Mouse (Mus musculus): ENCODE data around the gene Trhr2. TPM values are rescaled to one million over a fixed set of nuclear protein-coding genes. Genes with fewer than 3 reads are reported as not detected.

Gene Trhr2
- polyA plus RNA-seq (2015; fragmentation: Nextera tagmentation; extraction: Ambion mirVana), result 0.39 and 0.60 TPM in 2 replicates

- H3K4me2 ChIP-seq (ENCODE audit: low read length), result no peak within 1 kb of the TSS
- H3K9me3 ChIP-seq (ENCODE audit: control insufficient read depth, low read length), result no peaks in the 10 kb centered on the region
- WGBS, result 77% methylated on average over 7 of the region's 7 CpGs
- H3K4me3 ChIP-seq (ENCODE audit: low read length), result no peak within 1 kb of the TSS
- H3K27me3 ChIP-seq (replicated peaks; ENCODE audit: control insufficient read depth, insufficient read depth, low read length), result peaks cover 3% of the 10 kb centered on the region
- ATAC-seq, result no peak
- H3K4me1 ChIP-seq (ENCODE audit: control insufficient read depth, insufficient read depth, low read depth, low read length), result no peaks in the 10 kb centered on the region
- no peaks in the 10 kb centered on the region for H3K36me3 ChIP-seq (ENCODE audit: control insufficient read depth, insufficient read depth, low read length)
- no peak within 1 kb of the TSS for H3K9ac ChIP-seq (ENCODE audit: low read depth, low read length)
- no peak within 1 kb of the TSS for H3K27ac ChIP-seq (ENCODE audit: low read depth, low read length)
Observed at GRCm38 (mm10) chr8:122360696-122361416, at the start of gene Trhr2. Trhr2 (minus strand) TSS chr8:122360746.

DNA sequence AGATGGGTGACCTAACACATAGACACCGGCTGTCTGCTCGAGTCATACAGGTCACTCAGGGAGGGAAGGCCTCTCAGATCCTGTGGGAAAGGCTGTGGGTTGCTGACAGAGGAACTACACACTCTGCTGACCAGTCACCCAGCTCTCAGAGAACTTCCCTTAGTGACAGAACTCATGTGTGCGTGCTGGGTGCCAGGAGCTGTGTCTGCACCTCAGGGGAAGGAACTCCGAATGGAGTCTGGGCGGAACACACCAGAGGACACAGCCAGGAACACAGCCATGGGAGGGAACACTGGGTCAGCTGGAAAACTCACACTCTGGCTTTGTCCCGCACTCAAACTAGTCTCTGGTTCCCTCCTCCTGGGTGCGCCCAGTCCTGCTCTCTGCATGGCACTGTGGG lies 47.1 kb upstream of the Trhr2 start:
- Histone ChIP-seq H3K27me3 (replicated peaks; ENCODE audit: control insufficient read depth, insufficient read depth, low read length) (no peaks in the 10 kb centered on the region), H3K9ac (ENCODE audit: low read depth, low read length) (no peak overlapping the region), H3K4me3 (ENCODE audit: low read length) (no peak overlapping the region), H3K27ac (ENCODE audit: low read depth, low read length) (no peak overlapping the region), H3K36me3 (ENCODE audit: control insufficient read depth, insufficient read depth, low read length) (peaks cover 46% of the 10 kb centered on the region), H3K4me1 (ENCODE audit: control insufficient read depth, insufficient read depth, low read depth, low read length) (no peaks in the 10 kb centered on the region), H3K9me3 (ENCODE audit: control insufficient read depth, low read length) (no peaks in the 10 kb centered on the region), H3K4me2 (ENCODE audit: low read length) (no peak overlapping the region)
- ATAC-seq, result no peak
- 88% methylated on average over 7 of the region's 7 CpGs for whole genome bisulfite sequencing

GRCm38 (mm10) chr8:122405146-122405805 lies 44.7 kb upstream of the Trhr2 start:
- H3K9ac ChIP-seq (ENCODE audit: low read depth, low read length), result no peak overlapping the region
- 94% methylated on average over 9 of the region's 9 CpGs for WGBS
- H3K4me1 ChIP-seq (ENCODE audit: control insufficient read depth, insufficient read depth, low read depth, low read length), result no peaks in the 10 kb centered on the region
- no peak overlapping the region for H3K4me3 ChIP-seq (ENCODE audit: low read length)
- H3K27ac ChIP-seq (ENCODE audit: low read depth, low read length), result no peak overlapping the region
- H3K36me3 ChIP-seq (ENCODE audit: control insufficient read depth, insufficient read depth, low read length), result peaks cover 41% of the 10 kb centered on the region
- H3K27me3 ChIP-seq (replicated peaks; ENCODE audit: control insufficient read depth, insufficient read depth, low read length), result no peaks in the 10 kb centered on the region
- no peak overlapping the region for H3K4me2 ChIP-seq (ENCODE audit: low read length)
- H3K9me3 ChIP-seq (ENCODE audit: control insufficient read depth, low read length), result no peaks in the 10 kb centered on the region
- ATAC-seq, result no peak

GRCm38 (mm10) chr8:122398186-122398585 lies 37.6 kb upstream of the Trhr2 start:
- no peaks in the 10 kb centered on the region for H3K27me3 ChIP-seq (replicated peaks; ENCODE audit: control insufficient read depth, insufficient read depth, low read length)
- H3K4me1 ChIP-seq (ENCODE audit: control insufficient read depth, insufficient read depth, low read depth, low read length), result no peaks in the 10 kb centered on the region
- H3K4me3 ChIP-seq (ENCODE audit: low read length), result no peak overlapping the region
- ATAC-seq, result no peak
- no peak overlapping the region for H3K4me2 ChIP-seq (ENCODE audit: low read length)
- H3K36me3 ChIP-seq (ENCODE audit: control insufficient read depth, insufficient read depth, low read length), result peaks cover 46% of the 10 kb centered on the region
- 92% methylated on average over 9 of the region's 9 CpGs for WGBS
- no peak overlapping the region for H3K9ac ChIP-seq (ENCODE audit: low read depth, low read length)
- no peak overlapping the region for H3K27ac ChIP-seq (ENCODE audit: low read depth, low read length)
- no peaks in the 10 kb centered on the region for H3K9me3 ChIP-seq (ENCODE audit: control insufficient read depth, low read length)

DNA sequence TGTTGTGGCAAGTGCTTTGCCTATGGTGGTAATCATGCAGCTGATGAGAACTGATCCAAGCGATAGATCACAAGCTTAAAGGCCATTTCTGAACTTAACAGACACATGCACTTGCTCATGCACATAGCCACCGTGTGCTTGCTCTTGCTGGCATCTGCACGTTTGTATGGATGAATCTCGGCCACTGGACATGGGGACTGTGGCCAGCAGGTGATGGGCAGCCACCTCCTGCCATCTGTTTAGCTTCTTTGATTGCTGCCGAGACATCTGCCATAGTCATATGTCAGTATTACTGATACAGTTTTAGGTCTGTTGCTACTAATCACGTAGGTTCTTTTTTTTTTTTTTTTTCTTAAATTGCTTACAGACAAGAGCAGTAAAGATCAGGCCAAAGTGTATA lies 34.7 kb upstream of the Trhr2 start:
- Histone ChIP-seq H3K4me2 (ENCODE audit: low read length) (no peak overlapping the region), H3K4me3 (ENCODE audit: low read length) (no peak overlapping the region), H3K27me3 (replicated peaks; ENCODE audit: control insufficient read depth, insufficient read depth, low read length) (no peaks in the 10 kb centered on the region), H3K9ac (ENCODE audit: low read depth, low read length) (no peak overlapping the region), H3K36me3 (ENCODE audit: control insufficient read depth, insufficient read depth, low read length) (peaks cover 33% of the 10 kb centered on the region), H3K9me3 (ENCODE audit: control insufficient read depth, low read length) (no peaks in the 10 kb centered on the region), H3K4me1 (ENCODE audit: control insufficient read depth, insufficient read depth, low read depth, low read length) (no peaks in the 10 kb centered on the region), H3K27ac (ENCODE audit: low read depth, low read length) (no peak overlapping the region)
- 78% methylated on average over 6 of the region's 6 CpGs for WGBS
- ATAC-seq, result no peak

DNA sequence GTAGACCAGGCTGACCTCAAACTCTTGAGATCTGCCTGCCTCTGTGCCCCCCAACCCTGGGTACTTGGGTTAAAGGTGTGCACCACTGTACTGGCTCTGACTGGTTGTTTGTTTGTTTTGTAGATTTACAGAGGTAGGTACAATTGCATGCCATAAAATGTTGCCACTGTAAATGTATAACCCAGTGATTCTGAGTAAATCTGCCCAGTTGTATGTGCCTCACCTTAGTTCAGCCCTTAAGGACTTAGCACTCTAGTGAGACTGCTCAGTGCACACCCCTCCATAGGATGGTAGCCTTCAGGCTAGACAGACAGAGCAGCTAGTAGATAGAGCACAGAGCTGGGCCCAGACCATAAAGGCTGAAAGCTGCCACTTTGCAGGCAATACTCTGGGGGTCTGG lies 33.2 kb upstream of the Trhr2 start:
- Histone ChIP-seq H3K4me3 (ENCODE audit: low read length) (no peak overlapping the region), H3K4me2 (ENCODE audit: low read length) (no peak overlapping the region), H3K9ac (ENCODE audit: low read depth, low read length) (no peak overlapping the region), H3K27me3 (replicated peaks; ENCODE audit: control insufficient read depth, insufficient read depth, low read length) (no peaks in the 10 kb centered on the region), H3K27ac (ENCODE audit: low read depth, low read length) (no peak overlapping the region), H3K36me3 (ENCODE audit: control insufficient read depth, insufficient read depth, low read length) (peaks cover 34% of the 10 kb centered on the region), H3K4me1 (ENCODE audit: control insufficient read depth, insufficient read depth, low read depth, low read length) (no peaks in the 10 kb centered on the region), H3K9me3 (ENCODE audit: control insufficient read depth, low read length) (0 out of 2 replicates have a peak, but pooled peaks cover 3% of the 10 kb centered on the region)
- ATAC-seq, result no peak

DNA sequence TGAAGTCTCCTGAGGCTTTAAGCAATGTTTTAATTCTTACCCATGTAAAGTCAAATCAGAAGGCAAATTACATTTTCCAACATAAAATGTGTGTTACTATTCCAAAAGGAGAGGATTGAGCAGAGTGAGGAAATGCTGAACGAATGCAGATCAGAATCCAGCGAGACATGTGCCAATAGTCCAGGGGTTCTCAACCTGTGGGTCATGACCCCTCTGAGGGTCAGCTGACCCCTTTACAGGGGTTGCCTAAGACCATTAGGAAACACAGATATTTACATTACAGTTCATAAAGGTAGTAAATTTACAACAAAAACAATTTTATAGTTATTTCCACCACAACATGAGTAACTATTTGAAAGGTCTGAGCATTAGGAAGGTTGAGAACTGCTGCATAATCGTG lies 30.2 kb upstream of the Trhr2 start:
- no peak overlapping the region for H3K27ac ChIP-seq (ENCODE audit: low read depth, low read length)
- H3K27me3 ChIP-seq (replicated peaks; ENCODE audit: control insufficient read depth, insufficient read depth, low read length), result no peaks in the 10 kb centered on the region
- peaks cover 40% of the 10 kb centered on the region for H3K36me3 ChIP-seq (ENCODE audit: control insufficient read depth, insufficient read depth, low read length)
- H3K4me3 ChIP-seq (ENCODE audit: low read length), result no peak overlapping the region
- WGBS, result 92% methylated on average over 3 of the region's 3 CpGs
- no peak for ATAC-seq
- no peak overlapping the region for H3K4me2 ChIP-seq (ENCODE audit: low read length)
- 0 out of 2 replicates have a peak, but pooled peaks cover 3% of the 10 kb centered on the region for H3K9me3 ChIP-seq (ENCODE audit: control insufficient read depth, low read length)
- H3K4me1 ChIP-seq (ENCODE audit: control insufficient read depth, insufficient read depth, low read depth, low read length), result no peaks in the 10 kb centered on the region
- no peak overlapping the region for H3K9ac ChIP-seq (ENCODE audit: low read depth, low read length)

GRCm38 (mm10) chr8:122389357-122389756 lies 28.8 kb upstream of the Trhr2 start:
- H3K9me3 ChIP-seq (ENCODE audit: control insufficient read depth, low read length), result 0 out of 2 replicates have a peak, but pooled peaks cover 3% of the 10 kb centered on the region
- H3K4me2 ChIP-seq (ENCODE audit: low read length), result no peak overlapping the region
- no peaks in the 10 kb centered on the region for H3K4me1 ChIP-seq (ENCODE audit: control insufficient read depth, insufficient read depth, low read depth, low read length)
- H3K9ac ChIP-seq (ENCODE audit: low read depth, low read length), result no peak overlapping the region
- H3K27me3 ChIP-seq (replicated peaks; ENCODE audit: control insufficient read depth, insufficient read depth, low read length), result no peaks in the 10 kb centered on the region
- H3K36me3 ChIP-seq (ENCODE audit: control insufficient read depth, insufficient read depth, low read length), result peaks cover 40% of the 10 kb centered on the region
- no peak for ATAC-seq
- no peak overlapping the region for H3K4me3 ChIP-seq (ENCODE audit: low read length)
- H3K27ac ChIP-seq (ENCODE audit: low read depth, low read length), result no peak overlapping the region
- 86% methylated on average over 3 of the region's 3 CpGs for WGBS

DNA sequence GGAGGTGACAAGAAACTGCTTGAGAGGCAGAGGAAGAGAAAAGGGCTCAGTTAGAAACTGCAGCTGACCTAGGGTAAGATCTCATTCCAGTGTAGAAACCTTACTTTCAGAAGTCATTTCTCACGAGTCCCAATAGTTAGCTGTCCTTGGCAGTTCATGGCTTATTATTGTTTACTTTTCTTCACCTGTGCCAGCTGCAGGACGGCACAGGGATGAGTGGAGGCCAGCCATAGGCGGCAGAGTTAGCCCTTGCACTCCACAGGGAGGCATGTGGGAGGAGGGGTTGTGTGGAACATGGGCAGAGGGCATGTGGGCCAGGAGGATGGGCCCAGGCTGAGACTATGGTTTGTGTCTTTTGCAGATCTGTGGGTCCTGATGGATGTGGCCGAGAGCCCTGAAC lies 22.5 kb upstream of the Trhr2 start:
- Histone ChIP-seq H3K9me3 (ENCODE audit: control insufficient read depth, low read length) (no peaks in the 10 kb centered on the region), H3K27me3 (replicated peaks; ENCODE audit: control insufficient read depth, insufficient read depth, low read length) (no peaks in the 10 kb centered on the region), H3K27ac (ENCODE audit: low read depth, low read length) (no peak overlapping the region), H3K36me3 (ENCODE audit: control insufficient read depth, insufficient read depth, low read length) (peaks cover 22% of the 10 kb centered on the region), H3K4me2 (ENCODE audit: low read length) (no peak overlapping the region), H3K9ac (ENCODE audit: low read depth, low read length) (no peak overlapping the region), H3K4me3 (ENCODE audit: low read length) (no peak overlapping the region), H3K4me1 (ENCODE audit: control insufficient read depth, insufficient read depth, low read depth, low read length) (peaks cover 2% of the 10 kb centered on the region)
- 87% methylated on average over 4 of the region's 4 CpGs for WGBS
- no peak for ATAC-seq
